Mouse (Mus musculus) gastrocnemius, adult 8-10 months (tissue): ENCODE measurements at regions not wholly inside any gene's neighbourhood (a gene's known extent, or its start where the extent isn't known, plus 50 kb on each side); places are given as distances from the start of the nearest gene placed in this dataset.
"Not testable (repeated sequence)": the region's sequence is repeated elsewhere in the genome, so short reads cannot be mapped to it uniquely, and the experiment has no call there.

Experiments used
- DNase-seq, 2 experiments: peaks; one replicate each; pipeline ENCODE4 v3.0.0; 2022; ENCODE audit warnings: low spot score in 2 of 2

GRCm38 (mm10) chr6:37618990-37619389, 89.0 kb downstream of the Akr1d1 start:
- DNase-seq, result no peak

GRCm38 (mm10) chr6:37621364-37622029, 91.5 kb downstream of the Akr1d1 start:
- no peak for DNase-seq

GRCm38 (mm10) chr6:37622273-37622672, 92.3 kb downstream of the Akr1d1 start:
- no peak for DNase-seq

GRCm38 (mm10) chr6:37627206-37627605, 97.2 kb downstream of the Akr1d1 start:
- no peak for DNase-seq

GRCm38 (mm10) chr6:37633948-37634347, 104.0 kb downstream of the Akr1d1 start:
- DNase-seq, result no peak

GRCm38 (mm10) chr6:37642066-37642465, 112.1 kb downstream of the Akr1d1 start:
- no peak for DNase-seq

- DNase-seq, result no peak
Observed at GRCm38 (mm10) chr6:37642701-37643121, 112.7 kb downstream of the Akr1d1 start.

- DNase-seq, result no peak
Observed at GRCm38 (mm10) chr6:37643176-37643575, 113.2 kb downstream of the Akr1d1 start.

- DNase-seq, result no peak
Observed at GRCm38 (mm10) chr6:37643718-37644117, 113.7 kb downstream of the Akr1d1 start.

- DNase-seq, result no peak
Observed at GRCm38 (mm10) chr6:37645551-37645950, 115.6 kb downstream of the Akr1d1 start.

- not testable (repeated sequence) for DNase-seq
Observed at GRCm38 (mm10) chr6:37657300-37657699, 127.3 kb downstream of the Akr1d1 start.

GRCm38 (mm10) chr6:37658021-37658650, 128.2 kb downstream of the Akr1d1 start:
- DNase-seq, result no peak

GRCm38 (mm10) chr6:37662747-37663146, 132.8 kb downstream of the Akr1d1 start:
- no peak for DNase-seq

GRCm38 (mm10) chr6:37665576-37665975, 135.6 kb downstream of the Akr1d1 start:
- DNase-seq, result no peak

- no peak for DNase-seq
Observed at GRCm38 (mm10) chr6:37669407-37669806, 139.4 kb downstream of the Akr1d1 start.

- DNase-seq, result no peak
Observed at GRCm38 (mm10) chr6:37670701-37671100, 140.7 kb downstream of the Akr1d1 start.

GRCm38 (mm10) chr6:37679871-37680270, 149.9 kb downstream of the Akr1d1 start:
- no peak for DNase-seq

- DNase-seq, result not testable (repeated sequence)
Observed at GRCm38 (mm10) chr6:37681331-37681730, 151.4 kb downstream of the Akr1d1 start.

- no peak for DNase-seq
Observed at GRCm38 (mm10) chr6:37686094-37686493, 156.1 kb downstream of the Akr1d1 start.

- no peak for DNase-seq
Observed at GRCm38 (mm10) chr6:37688866-37689617, 159.1 kb downstream of the Akr1d1 start.

- no peak for DNase-seq
Observed at GRCm38 (mm10) chr6:37689696-37690095, 159.7 kb downstream of the Akr1d1 start.

- DNase-seq, result no peak
Observed at GRCm38 (mm10) chr6:37691976-37692644, 162.1 kb downstream of the Akr1d1 start.
